ENCODE assay signal across 7 mouse cellular contexts in genomic region chr11:44610971-44611781, GRCm38 (mm10). TPM values are rescaled to one million over a fixed set of nuclear protein-coding genes. Genes with fewer than 3 reads are reported as not detected.
A peak's percentile ranks its signal among the peaks of the same experiment; 100 is the strongest.
DNase-seq lines count a peak whose midpoint lies in the region; ATAC-seq lines count a peak whose summit lies in the region.

No protein-coding gene starts in this region.

- H3K9me3 ChIP-seq in embryonic facial prominence, embryonic 13.5 days: no peaks in the 10 kb centered on the region
- H3K9me3 ChIP-seq in heart, embryonic 10.5 days: no peaks in the 10 kb centered on the region
- no peaks in the 10 kb centered on the region for H3K9me3 ChIP-seq in kidney, embryonic 16.5 days (ENCODE audit: low read length)

- ATAC-seq in embryonic facial prominence, embryonic 13.5 days (ENCODE audit: insufficient number of reproducible peaks, insufficient read depth, low FRiP score, low TSS enrichment, low read depth): peak; percentile 63; the same call in 1 of the 2 replicates
- ATAC-seq in kidney, embryonic 16.5 days (ENCODE audit: low FRiP score, low TSS enrichment): peak; percentile 84

- peaks cover 61% of the 10 kb centered on the region for H3K27me3 ChIP-seq in embryonic facial prominence, embryonic 13.5 days
- H3K27me3 ChIP-seq in heart, embryonic 10.5 days (ENCODE audit: insufficient read depth, poor library complexity, severe bottlenecking): peaks cover 51% of the 10 kb centered on the region
- peaks cover 33% of the 10 kb centered on the region for H3K27me3 ChIP-seq in kidney, embryonic 16.5 days (ENCODE audit: insufficient read depth, low read length)
- no peaks in the 10 kb centered on the region for H3K27me3 ChIP-seq in splenic B cell, adult 2 months (ENCODE audit: control insufficient read depth, insufficient read depth, low read length, poor library complexity, severe bottlenecking)

- peaks cover 29% of the 10 kb centered on the region for H3K4me1 ChIP-seq in embryonic facial prominence, embryonic 13.5 days
- H3K4me1 ChIP-seq in heart, embryonic 10.5 days: peaks cover 29% of the 10 kb centered on the region
- peaks cover 19% of the 10 kb centered on the region for H3K4me1 ChIP-seq in kidney, embryonic 16.5 days (ENCODE audit: insufficient read depth, low read length)

- H3K36me3 ChIP-seq in embryonic facial prominence, embryonic 13.5 days: no peaks in the 10 kb centered on the region
- H3K36me3 ChIP-seq in heart, embryonic 10.5 days: no peaks in the 10 kb centered on the region
- no peaks in the 10 kb centered on the region for H3K36me3 ChIP-seq in kidney, embryonic 16.5 days (ENCODE audit: insufficient read depth, low read length)
- H3K36me3 ChIP-seq in splenic B cell, adult 2 months (ENCODE audit: control insufficient read depth, insufficient read depth, low read length, poor library complexity, severe bottlenecking): no peaks in the 10 kb centered on the region

- peak overlapping the region; percentile 56 for H3K9ac ChIP-seq in embryonic facial prominence, embryonic 13.5 days
- H3K9ac ChIP-seq in kidney, embryonic 16.5 days (replicated peaks; ENCODE audit: low read length): peak overlapping the region; percentile 48

- H3K4me2 ChIP-seq in embryonic facial prominence, embryonic 13.5 days: peak overlapping the region; percentile 78
- peak overlapping the region; percentile 82 for H3K4me2 ChIP-seq in kidney, embryonic 16.5 days (replicated peaks; ENCODE audit: low read depth, low read length)

- peak; percentile 88 to 91 for DNase-seq in adrenal gland, postnatal 36 days
- DNase-seq in heart, embryonic 10.5 days (ENCODE audit: low spot score): peak; percentile 89
- peak; percentile 77 for DNase-seq in liver
- peak; percentile 71 for DNase-seq in naive thymus-derived CD4-positive, alpha-beta T cell, adult 2 months (ENCODE audit: low read depth)
- peak; percentile 94 for DNase-seq in splenic B cell, adult 2 months (ENCODE audit: low read depth, low spot score)

- 1% methylated on average over 45 of the region's 45 CpGs for WGBS in embryonic facial prominence, embryonic 13.5 days
- under 1% methylated on average over 45 of the region's 45 CpGs for WGBS in heart, embryonic 10.5 days
- under 1% methylated on average over 45 of the region's 45 CpGs for WGBS in kidney, embryonic 16.5 days

- H3K27ac ChIP-seq in embryonic facial prominence, embryonic 13.5 days: peak overlapping the region; percentile 53; the same call in 1 of the 2 replicates
- H3K27ac ChIP-seq in heart, embryonic 10.5 days: no peak overlapping the region
- H3K27ac ChIP-seq in kidney, embryonic 16.5 days (ENCODE audit: low read length): no peak overlapping the region

- peak overlapping the region; percentile 42 for H3K4me3 ChIP-seq in embryonic facial prominence, embryonic 13.5 days
- H3K4me3 ChIP-seq in heart, embryonic 10.5 days: peak overlapping the region; percentile 62
- H3K4me3 ChIP-seq in kidney, embryonic 16.5 days (ENCODE audit: low read length): peak overlapping the region; percentile 46

RNA-seq across cellular contexts. Expression of gene Ebf1, which starts 5.9 kb away (rescaled TPM):
- 10 to 100 TPM; 16.8 to 30.3 TPM for total RNA-seq in adrenal gland, postnatal 36 days (2021)
- 69.1 and 77.2 TPM in 2 replicates for polyA plus RNA-seq in embryonic facial prominence, embryonic 13.5 days (2015; fragmentation: Nextera tagmentation; extraction: Ambion mirVana)
- 7.6 and 17.9 TPM in 2 replicates for polyA plus RNA-seq in heart, embryonic 10.5 days (2016; fragmentation: Nextera tagmentation; extraction: Ambion mirVana)
- 24.1 and 26.2 TPM in 2 replicates for polyA plus RNA-seq in kidney, embryonic 16.5 days (2015; fragmentation: Nextera tagmentation; extraction: Ambion mirVana)
